Mouse (Mus musculus) G1E (cell line): Measurements from ENCODE around the gene AC134908.4.

Experiments
- CTCF ChIP-seq: IDR thresholded peaks from 2 replicates; pipeline ENCODE4 v1.5.1; 2012; ENCODE audit warnings: low read depth, low read length, inconsistent platforms, mixed read lengths
- GATA1 ChIP-seq: IDR thresholded peaks from 2 replicates; pipeline ENCODE4 v1.6.1; 2012; ENCODE audit warnings: borderline replicate concordance, low read length, inconsistent platforms, mixed read lengths
- GATA2 ChIP-seq: IDR thresholded peaks from 2 replicates; pipeline ENCODE4 v1.6.1; 2012; ENCODE audit warnings: low read depth, low read length, inconsistent platforms, borderline replicate concordance
- TAL1 ChIP-seq: conservative IDR thresholded peaks from 2 replicates; pipeline ENCODE4 v1.6.1; 2012; ENCODE audit warnings: low read depth, low read length, inconsistent platforms, mixed read lengths

- TF ChIP-seq GATA1 (no peak), GATA2 (no peak), CTCF (no peak), TAL1 (no peak)
Observed at GRCm38 (mm10) chr17:25754241-25754640, 41.2 kb downstream of the AC134908.4 start, which contains the start of gene Msln.
